Mouse (Mus musculus) WW6 (cell line): ENCODE results near the gene Dnajb4.

Experiments used
- DNase-seq: peaks from one replicate; pipeline ENCODE4 v3.0.0-alpha.2; 2013; ENCODE audit warnings: low read depth, low spot score

Dnajb4 gene

DNA sequence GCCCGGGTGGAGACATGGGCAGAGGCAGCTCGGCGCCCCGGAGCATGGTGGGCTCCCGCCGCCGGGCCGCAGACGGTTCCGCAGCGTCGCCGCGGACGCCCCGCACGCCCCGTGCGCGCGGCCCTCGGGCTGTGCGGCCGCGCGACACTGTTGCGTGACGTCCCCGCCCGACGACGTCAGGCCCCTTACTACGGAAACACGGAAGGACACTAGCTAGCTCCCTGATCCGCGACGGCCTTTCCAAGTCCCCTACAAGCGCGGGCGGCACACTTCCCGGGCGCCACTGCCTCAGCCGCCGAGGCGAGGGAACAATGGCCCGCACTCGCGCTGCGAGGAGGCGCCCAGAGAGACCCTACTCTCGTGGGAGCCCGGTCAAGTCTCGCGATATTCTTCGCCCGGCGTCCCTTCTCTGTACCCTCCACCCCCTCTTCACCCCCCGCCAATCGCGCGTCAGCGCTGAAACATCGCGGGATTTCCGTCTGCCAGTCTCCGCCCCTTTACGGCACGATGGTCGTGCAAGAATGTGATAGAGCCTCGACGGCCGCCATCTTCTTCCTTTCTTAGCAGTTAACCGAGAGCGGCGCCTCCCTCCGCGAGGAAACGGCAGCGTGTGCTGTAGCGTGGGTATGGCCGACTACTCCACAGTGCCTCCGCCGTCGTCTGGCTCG lies at the start of gene Dnajb4, which contains the start of gene Fubp1:
TSS of gene Dnajb4 (minus strand) at position 336 of the 668 bp plus-strand sequence.
TSS of gene Fubp1 (plus strand) at position 456 of the 668 bp plus-strand sequence.
- peak; percentile 96 for DNase-seq

DNA sequence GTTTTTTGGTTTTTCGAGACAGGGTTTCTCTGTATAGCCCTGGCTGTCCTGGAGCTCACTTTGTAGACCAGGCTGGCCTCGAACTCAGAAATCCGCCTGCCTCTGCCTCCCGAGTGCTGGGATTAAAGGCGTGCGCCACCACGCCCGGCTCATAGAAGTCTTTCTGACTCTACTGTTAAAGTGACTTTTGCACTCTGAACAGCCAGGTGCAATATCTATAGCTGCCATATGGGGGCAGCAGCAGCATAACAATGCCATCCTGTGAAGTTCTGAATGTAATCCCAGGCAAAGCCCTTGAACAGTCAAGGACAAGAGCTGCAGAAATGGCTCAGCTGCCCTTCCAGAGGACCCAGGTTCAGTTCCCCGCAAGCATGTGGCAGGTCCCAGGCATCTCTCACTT lies 49.3 kb upstream of the Dnajb4 start:
- DNase-seq = peak; percentile 67

DNA sequence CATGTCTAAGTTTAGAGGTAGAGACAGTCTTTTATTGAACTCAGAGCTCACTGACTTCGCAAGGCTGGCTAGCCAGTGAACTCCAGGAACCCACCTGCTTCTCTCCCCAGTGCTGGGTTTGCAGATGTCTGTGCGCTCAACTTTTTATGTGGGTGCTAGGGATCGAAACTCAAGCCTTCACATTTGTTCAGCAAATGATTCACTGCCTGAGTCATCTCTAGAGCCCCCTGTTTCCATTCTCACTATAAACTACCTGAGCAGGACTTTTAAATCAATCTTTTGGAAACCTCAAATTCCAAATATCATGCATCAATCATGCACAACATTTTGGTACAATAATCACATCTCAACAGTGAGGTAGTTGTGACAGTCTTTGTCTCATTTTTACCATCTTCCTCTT lies 47.4 kb upstream of the Dnajb4 start:
- DNase-seq = no peak

- DNase-seq = no peak
Measured at GRCm38 (mm10) chr3:152250487-152250886, 40.4 kb upstream of the Dnajb4 start.

- no peak for DNase-seq
Measured at GRCm38 (mm10) chr3:152247708-152248107, 37.6 kb upstream of the Dnajb4 start.

DNA sequence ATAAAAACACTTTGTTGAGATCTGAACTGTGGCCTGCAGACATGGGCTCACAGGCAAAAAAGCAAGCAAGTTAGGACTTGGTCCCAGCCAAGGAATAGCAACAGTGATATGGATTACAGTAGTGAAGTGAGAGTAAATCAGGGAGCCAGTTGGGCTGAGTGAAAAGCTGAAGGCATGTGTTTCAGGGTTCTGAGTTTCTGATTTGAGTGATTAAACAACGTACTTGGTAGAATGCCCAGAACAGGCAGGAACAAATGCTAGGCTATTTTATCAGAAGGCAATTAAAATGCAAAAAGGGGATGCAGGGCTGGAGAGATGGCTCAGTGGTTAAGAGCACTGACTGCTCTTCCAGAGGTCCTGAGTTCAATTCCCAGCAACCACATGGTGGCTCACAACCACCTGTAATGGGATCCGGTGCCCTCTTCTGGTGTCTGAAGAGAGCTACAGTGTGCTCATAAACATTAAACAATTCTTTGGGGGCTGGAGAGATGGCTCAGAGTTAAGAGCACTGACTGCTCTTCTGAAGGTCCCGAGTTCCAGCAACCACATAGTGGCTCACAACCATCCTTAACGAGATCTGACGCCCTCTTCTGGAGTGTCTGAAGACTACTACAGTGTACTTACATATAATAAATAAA lies 35.3 kb upstream of the Dnajb4 start:
- no peak for DNase-seq

DNA sequence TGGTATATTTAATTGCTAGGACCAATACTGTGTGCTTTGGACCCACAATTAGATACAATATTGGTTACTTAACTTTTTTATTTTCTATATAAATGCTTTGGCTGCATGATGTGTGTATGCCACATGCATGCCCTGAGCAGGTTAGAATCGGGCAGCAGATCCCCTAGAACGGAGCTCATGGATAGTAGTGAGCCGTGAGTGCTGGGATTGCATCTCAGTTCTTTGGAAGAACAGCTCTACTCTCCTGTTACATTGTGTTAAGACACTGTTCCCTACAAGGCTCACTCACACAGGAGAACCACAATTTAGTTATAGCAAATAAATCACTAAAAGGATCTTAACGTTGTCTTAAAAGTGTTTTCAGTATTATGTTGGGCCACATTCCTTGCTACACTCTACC lies 33.2 kb upstream of the Dnajb4 start:
- DNase-seq = no peak

- no peak for DNase-seq
Measured at GRCm38 (mm10) chr3:152241098-152241497, 31.0 kb upstream of the Dnajb4 start.

GRCm38 (mm10) chr3:152239592-152239991 lies 29.5 kb upstream of the Dnajb4 start:
- DNase-seq = no peak

DNA sequence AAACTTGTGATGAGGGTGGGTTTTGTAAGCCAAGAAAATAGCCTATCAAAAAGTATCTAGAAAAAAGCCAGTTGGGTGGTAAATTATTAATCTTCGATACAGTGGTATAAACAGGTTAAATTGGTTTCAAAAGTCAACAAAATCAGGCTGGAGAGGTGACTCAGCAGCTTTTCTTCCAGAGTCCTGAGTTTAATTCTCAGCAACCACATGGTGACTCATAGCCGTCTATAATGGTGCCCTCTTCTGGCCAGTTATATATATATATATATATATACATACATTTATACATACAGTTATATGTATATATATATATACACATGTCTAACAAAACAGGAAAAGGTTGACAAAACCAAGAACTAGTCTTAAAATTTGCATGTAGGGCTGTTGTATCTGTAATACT lies 28.7 kb upstream of the Dnajb4 start:
- DNase-seq = no peak

DNA sequence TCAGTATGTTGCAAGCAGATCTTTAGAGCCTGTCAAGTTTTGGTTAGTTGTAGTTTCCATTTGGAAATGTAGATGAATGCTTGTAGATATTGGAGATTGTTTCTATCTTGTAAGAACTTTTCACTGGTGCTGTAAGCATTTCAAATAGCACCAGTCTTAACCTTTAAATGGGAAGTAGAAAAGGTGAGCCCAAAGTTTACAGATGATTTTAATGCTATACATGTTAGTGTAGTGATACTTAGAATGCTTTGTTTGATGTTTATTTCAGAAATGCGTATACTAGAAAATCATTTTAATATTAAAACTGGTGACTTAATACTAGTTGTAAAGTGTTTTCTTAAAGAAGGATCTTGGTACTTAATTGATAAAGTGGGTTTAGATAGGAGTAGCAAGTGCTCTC lies 25.7 kb upstream of the Dnajb4 start:
- no peak for DNase-seq

GRCm38 (mm10) chr3:152235238-152235637 lies 25.1 kb upstream of the Dnajb4 start:
- no peak for DNase-seq

- no peak for DNase-seq
Measured at GRCm38 (mm10) chr3:152231333-152232100, 21.4 kb upstream of the Dnajb4 start.

GRCm38 (mm10) chr3:152229271-152229670 lies 19.2 kb upstream of the Dnajb4 start:
- no peak for DNase-seq

GRCm38 (mm10) chr3:152228843-152229242 lies 18.7 kb upstream of the Dnajb4 start:
- no peak for DNase-seq

GRCm38 (mm10) chr3:152225906-152226305 lies 15.8 kb upstream of the Dnajb4 start:
- no peak for DNase-seq

- no peak for DNase-seq
Measured at GRCm38 (mm10) chr3:152224918-152225317, 14.8 kb upstream of the Dnajb4 start.

GRCm38 (mm10) chr3:152213416-152213815 lies 3.3 kb upstream of the Dnajb4 start:
- DNase-seq = no peak

DNA sequence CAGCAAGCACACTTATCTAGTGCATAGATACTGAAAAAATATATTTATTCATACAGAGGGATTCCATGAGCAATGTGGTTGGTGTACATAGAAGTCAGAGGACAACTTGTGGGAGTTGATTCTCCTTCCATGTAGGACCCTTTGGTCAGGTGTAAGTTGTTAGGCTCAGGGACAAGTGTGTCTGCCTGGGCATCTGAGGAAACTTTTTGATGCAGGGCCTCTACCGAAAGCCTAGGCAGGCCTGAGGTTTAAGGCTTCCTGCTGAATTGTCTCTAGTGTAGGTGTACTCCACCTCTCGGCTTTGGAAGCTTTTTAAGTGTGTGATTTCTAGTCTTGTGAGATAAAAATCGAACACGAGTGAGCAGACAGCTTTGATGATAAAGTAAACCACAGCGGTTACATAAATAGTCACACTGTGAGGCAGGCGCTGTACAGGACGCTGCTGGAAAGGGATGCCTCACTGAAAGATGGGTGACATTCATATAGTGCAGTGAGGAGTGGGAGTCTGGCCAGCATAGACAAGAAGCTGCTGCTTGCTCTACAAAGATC lies 1.7 kb upstream of the Dnajb4 start:
- no peak for DNase-seq

- DNase-seq = no peak
Measured at GRCm38 (mm10) chr3:152210728-152211391, 758 bp upstream of the Dnajb4 start.

GRCm38 (mm10) chr3:152209177-152209966 lies 730 bp downstream of the Dnajb4 start:
- no peak for DNase-seq
